Mouse (Mus musculus): ENCODE data around the gene Actl6a. TPM values are rescaled to one million over a fixed set of nuclear protein-coding genes. Genes with fewer than 3 reads are reported as not detected.

Gene Actl6a
- total and polyA plus RNA-seq, 2 experiments from 2014 or later, result 58.0 to 68.2 TPM

- no peaks in the 10 kb centered on the region for H3K27me3 ChIP-seq (ENCODE audit: control insufficient read depth, insufficient read depth, low read length)
- no peak overlapping the region for H3K9ac ChIP-seq (replicated peaks; ENCODE audit: low read depth, low read length)
- TF ChIP-seq EP300 (IDR thresholded peaks at IDR 0.05; ENCODE audit: low read depth), result no peak
- TF ChIP-seq CTCF (IDR thresholded peaks at IDR 0.05; ENCODE audit: low read depth), result no peak
- DNase-seq (ENCODE audit: low spot score), result no peak
- no peak overlapping the region for H3K27ac ChIP-seq (ENCODE audit: low read depth)
- no peaks in the 10 kb centered on the region; the same call in 1 of the 2 replicates for H3K4me1 ChIP-seq (ENCODE audit: control insufficient read depth, insufficient read depth)
- no peak overlapping the region for H3K4me3 ChIP-seq (ENCODE audit: low read depth, low read length)
- no peak overlapping the region for H3K4me2 ChIP-seq (ENCODE audit: low read depth, low read length)
- no peaks in the 10 kb centered on the region for H3K9me3 ChIP-seq (replicated peaks; ENCODE audit: control insufficient read depth, low read length)
- no peak for ATAC-seq (ENCODE audit: insufficient read depth, low read depth)
- no peaks in the 10 kb centered on the region for H3K36me3 ChIP-seq (replicated peaks; ENCODE audit: control insufficient read depth, insufficient read depth, low read length)
- WGBS, result 86% methylated on average over 4 of the region's 4 CpGs
Measured at GRCm38 (mm10) chr3:32670196-32670595, 35.9 kb upstream of the Actl6a start.

GRCm38 (mm10) chr3:32673151-32673550 lies 32.9 kb upstream of the Actl6a start:
- ATAC-seq (ENCODE audit: insufficient read depth, low read depth), result no peak

GRCm38 (mm10) chr3:32676393-32676792 lies 29.7 kb upstream of the Actl6a start:
- no peaks in the 10 kb centered on the region for H3K36me3 ChIP-seq (replicated peaks; ENCODE audit: control insufficient read depth, insufficient read depth, low read length)
- H3K9me3 ChIP-seq (replicated peaks; ENCODE audit: control insufficient read depth, low read length), result no peaks in the 10 kb centered on the region
- no peak overlapping the region for H3K27ac ChIP-seq (ENCODE audit: low read depth)
- WGBS, result 66% methylated on average over 6 of the region's 6 CpGs
- H3K4me3 ChIP-seq (ENCODE audit: low read depth, low read length), result no peak overlapping the region
- no peaks in the 10 kb centered on the region for H3K4me1 ChIP-seq (ENCODE audit: control insufficient read depth, insufficient read depth)
- ATAC-seq (ENCODE audit: insufficient read depth, low read depth) (no peak), DNase-seq (ENCODE audit: low spot score) (no peak)
- H3K27me3 ChIP-seq (ENCODE audit: control insufficient read depth, insufficient read depth, low read length), result no peaks in the 10 kb centered on the region
- TF ChIP-seq EP300 (IDR thresholded peaks at IDR 0.05; ENCODE audit: low read depth) (no peak), CTCF (IDR thresholded peaks at IDR 0.05; ENCODE audit: low read depth) (no peak)
- H3K4me2 ChIP-seq (ENCODE audit: low read depth, low read length), result no peak overlapping the region
- no peak overlapping the region for H3K9ac ChIP-seq (replicated peaks; ENCODE audit: low read depth, low read length)

More at GRCm38 (mm10) chr3:32673151-32673550, 32.9 kb upstream of the Actl6a start:
- Histone ChIP-seq H3K9ac (replicated peaks; ENCODE audit: low read depth, low read length) (no peak overlapping the region), H3K4me2 (ENCODE audit: low read depth, low read length) (no peak overlapping the region), H3K9me3 (replicated peaks; ENCODE audit: control insufficient read depth, low read length) (no peaks in the 10 kb centered on the region), H3K4me1 (ENCODE audit: control insufficient read depth, insufficient read depth) (no peaks in the 10 kb centered on the region), H3K36me3 (replicated peaks; ENCODE audit: control insufficient read depth, insufficient read depth, low read length) (no peaks in the 10 kb centered on the region), H3K27ac (ENCODE audit: low read depth) (no peak overlapping the region), H3K27me3 (ENCODE audit: control insufficient read depth, insufficient read depth, low read length) (no peaks in the 10 kb centered on the region), H3K4me3 (ENCODE audit: low read depth, low read length) (no peak overlapping the region)
- no peak for DNase-seq (ENCODE audit: low spot score)
- TF ChIP-seq CTCF (IDR thresholded peaks at IDR 0.05; ENCODE audit: low read depth) (no peak), EP300 (IDR thresholded peaks at IDR 0.05; ENCODE audit: low read depth) (no peak)

- ATAC-seq (ENCODE audit: insufficient read depth, low read depth), result no peak
- WGBS, result 60% methylated on average over 11 of the region's 12 CpGs
Measured at GRCm38 (mm10) chr3:32682910-32683531, 23.1 kb upstream of the Actl6a start.

GRCm38 (mm10) chr3:32684631-32685030 lies 21.5 kb upstream of the Actl6a start:
- Histone ChIP-seq H3K4me1 (ENCODE audit: control insufficient read depth, insufficient read depth) (no peaks in the 10 kb centered on the region), H3K4me3 (ENCODE audit: low read depth, low read length) (no peak overlapping the region), H3K9me3 (replicated peaks; ENCODE audit: control insufficient read depth, low read length) (no peaks in the 10 kb centered on the region), H3K27me3 (ENCODE audit: control insufficient read depth, insufficient read depth, low read length) (no peaks in the 10 kb centered on the region), H3K36me3 (replicated peaks; ENCODE audit: control insufficient read depth, insufficient read depth, low read length) (no peaks in the 10 kb centered on the region), H3K9ac (replicated peaks; ENCODE audit: low read depth, low read length) (no peak overlapping the region), H3K4me2 (ENCODE audit: low read depth, low read length) (no peak overlapping the region), H3K27ac (ENCODE audit: low read depth) (no peak overlapping the region)
- no peak for DNase-seq (ENCODE audit: low spot score)
- TF ChIP-seq EP300 (IDR thresholded peaks at IDR 0.05; ENCODE audit: low read depth), result no peak
- no peak for TF ChIP-seq CTCF (IDR thresholded peaks at IDR 0.05; ENCODE audit: low read depth)
- ATAC-seq (ENCODE audit: insufficient read depth, low read depth), result peak; percentile 44; the same call in 1 of the 2 replicates
- 41% methylated on average over 3 of the region's 3 CpGs for WGBS

More at GRCm38 (mm10) chr3:32682910-32683531, 23.1 kb upstream of the Actl6a start:
- Histone ChIP-seq H3K4me1 (ENCODE audit: control insufficient read depth, insufficient read depth) (no peaks in the 10 kb centered on the region), H3K4me3 (ENCODE audit: low read depth, low read length) (no peak overlapping the region), H3K9me3 (replicated peaks; ENCODE audit: control insufficient read depth, low read length) (no peaks in the 10 kb centered on the region), H3K36me3 (replicated peaks; ENCODE audit: control insufficient read depth, insufficient read depth, low read length) (no peaks in the 10 kb centered on the region), H3K4me2 (ENCODE audit: low read depth, low read length) (no peak overlapping the region), H3K27me3 (ENCODE audit: control insufficient read depth, insufficient read depth, low read length) (no peaks in the 10 kb centered on the region), H3K27ac (ENCODE audit: low read depth) (no peak overlapping the region), H3K9ac (replicated peaks; ENCODE audit: low read depth, low read length) (no peak overlapping the region)
- DNase-seq (ENCODE audit: low spot score), result no peak
- no peak for TF ChIP-seq EP300 (IDR thresholded peaks at IDR 0.05; ENCODE audit: low read depth)
- no peak for TF ChIP-seq CTCF (IDR thresholded peaks at IDR 0.05; ENCODE audit: low read depth)

- Histone ChIP-seq H3K4me3 (ENCODE audit: low read depth, low read length) (no peak overlapping the region), H3K9me3 (replicated peaks; ENCODE audit: control insufficient read depth, low read length) (no peaks in the 10 kb centered on the region), H3K9ac (replicated peaks; ENCODE audit: low read depth, low read length) (no peak overlapping the region), H3K4me2 (ENCODE audit: low read depth, low read length) (no peak overlapping the region), H3K4me1 (ENCODE audit: control insufficient read depth, insufficient read depth) (no peaks in the 10 kb centered on the region), H3K36me3 (replicated peaks; ENCODE audit: control insufficient read depth, insufficient read depth, low read length) (no peaks in the 10 kb centered on the region), H3K27ac (ENCODE audit: low read depth) (no peak overlapping the region), H3K27me3 (ENCODE audit: control insufficient read depth, insufficient read depth, low read length) (no peaks in the 10 kb centered on the region)
- TF ChIP-seq EP300 (IDR thresholded peaks at IDR 0.05; ENCODE audit: low read depth) (no peak), CTCF (IDR thresholded peaks at IDR 0.05; ENCODE audit: low read depth) (no peak)
- ATAC-seq (ENCODE audit: insufficient read depth, low read depth) (no peak), DNase-seq (ENCODE audit: low spot score) (no peak)
- WGBS, result 63% methylated on average over 1 of the region's 1 CpGs
Measured at GRCm38 (mm10) chr3:32686537-32686936, 19.6 kb upstream of the Actl6a start.

All from heart, postnatal 0 days (tissue).